Mouse (Mus musculus): ENCODE measurements around the gene Rnpep. TPM values are rescaled to one million over a fixed set of nuclear protein-coding genes. Genes with fewer than 3 reads are reported as not detected.
"Not testable (repeated sequence)": the region's sequence is repeated elsewhere in the genome, so short reads cannot be mapped to it uniquely, and the experiment has no call there.

Rnpep gene
- total and polyA plus RNA-seq, 3 experiments: 72.6 to 118 (median 73.8) TPM

GRCm38 (mm10) chr1:135233961-135234360 is 49.9 kb downstream of the Rnpep start:
- H3K4me3 ChIP-seq (replicated peaks in 1 of 3; ENCODE audit: low read depth in 2 of 3, low read length in 2 of 3, poor library complexity in 1 of 3): no peak overlapping the region
- peaks cover 8% of the 10 kb centered on the region in 2 experiments; a peak in 3 of 4 replicates for H3K4me1 ChIP-seq (ENCODE audit: control insufficient read depth in 1 of 2, insufficient read depth in 2 of 2)
- H3K9me3 ChIP-seq (replicated peaks; ENCODE audit: low read length): no peaks in the 10 kb centered on the region
- H3K36me3 ChIP-seq (replicated peaks in 1 of 2; ENCODE audit: control insufficient read depth in 1 of 2, insufficient read depth in 1 of 2, low read length in 1 of 2): no peaks in the 10 kb centered on the region
- no peak overlapping the region for H3K4me2 ChIP-seq (ENCODE audit: insufficient read depth, low read depth, poor library complexity, severe bottlenecking)
- DNase-seq (ENCODE audit: extremely low read depth): no peak
- H3K9ac ChIP-seq (ENCODE audit: insufficient read depth, low read depth): no peak overlapping the region
- dilution Hi-C loops (cut with MboI; ENCODE audit: extremely low pct_ligation_motif_present, extremely low pct_unique_long_range_greater_than_20kb, low sequenced_read_pairs): no loop called here
- H3K27me3 ChIP-seq (replicated peaks): no peaks in the 10 kb centered on the region
- no peaks in the 10 kb centered on the region for H3K79me2 ChIP-seq (replicated peaks; ENCODE audit: control insufficient read depth, extremely low read depth, insufficient read depth, poor library complexity, severe bottlenecking)
- in situ Hi-C loops (cut with MboI; ENCODE audit: low pct_ligation_motif_present, low pct_unique_long_range_greater_than_20kb, low sequenced_read_pairs): no loop called here
- no peak overlapping the region for H3K27ac ChIP-seq (ENCODE audit: insufficient read depth, low read depth)
- no peak for TF ChIP-seq TBP (conservative IDR thresholded peaks at IDR 0.05; ENCODE audit: low read depth, low read length)
- no peak for TF ChIP-seq NELFE (IDR thresholded peaks at IDR 0.05; ENCODE audit: low read depth, low read length)
- no peak for TF ChIP-seq UBTF (IDR thresholded peaks at IDR 0.05; ENCODE audit: low read depth, low read length)
- no peak for TF ChIP-seq MYC (IDR thresholded peaks at IDR 0.05; ENCODE audit: low read depth, low read length)
- no peak for TF ChIP-seq JUN (IDR thresholded peaks at IDR 0.05; ENCODE audit: insufficient read depth, low read depth, low read length)
- no peak for TF ChIP-seq ZKSCAN1 (IDR thresholded peaks at IDR 0.05; ENCODE audit: borderline replicate concordance, low read depth, low read length)
- no peak for TF ChIP-seq MAX (IDR thresholded peaks at IDR 0.05; ENCODE audit: low read length)
- no peak for TF ChIP-seq PAX5 (IDR thresholded peaks at IDR 0.05; ENCODE audit: low read length)
- no peak for TF ChIP-seq ZC3H11A (IDR thresholded peaks at IDR 0.05; ENCODE audit: low read depth, low read length)
- TF ChIP-seq IRF4 (IDR thresholded peaks at IDR 0.05; ENCODE audit: low read depth, low read length): no peak
- no peak for TF ChIP-seq CHD1 (IDR thresholded peaks at IDR 0.05; ENCODE audit: low read depth, low read length)
- no peak for TF ChIP-seq ELF1 (IDR thresholded peaks at IDR 0.05; ENCODE audit: low read depth, low read length)
- no peak for TF ChIP-seq SIN3A (IDR thresholded peaks at IDR 0.05; ENCODE audit: low read length)
- no peak for TF ChIP-seq NRF1 (IDR thresholded peaks at IDR 0.05; ENCODE audit: low read depth, low read length)
- no peak for TF ChIP-seq RAD21 (IDR thresholded peaks at IDR 0.05; ENCODE audit: low read depth, low read length)
- TF ChIP-seq ZMIZ1 (IDR thresholded peaks at IDR 0.05; ENCODE audit: low read depth, low read length): no peak

DNA sequence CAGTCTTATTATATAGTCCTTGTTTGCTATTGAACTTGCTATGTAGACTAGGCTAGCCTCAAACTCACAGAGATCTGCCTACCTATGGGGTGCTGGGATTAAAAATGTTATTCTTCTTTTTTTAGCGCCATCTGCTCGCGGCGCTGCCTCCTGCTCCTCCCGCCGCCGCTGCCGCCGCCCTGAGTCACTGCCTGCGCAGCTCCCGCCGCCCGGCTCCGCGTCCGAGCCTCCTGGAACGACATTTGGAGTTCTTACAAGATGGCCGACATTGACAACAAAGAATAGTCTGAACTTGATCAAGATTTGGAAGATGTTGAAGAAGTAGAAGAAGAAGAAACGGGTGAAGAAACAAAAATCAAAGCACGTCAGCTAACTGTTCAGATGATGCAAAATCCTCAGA is 52.0 kb downstream of the Rnpep start:
- H3K9me3 ChIP-seq (replicated peaks; ENCODE audit: low read length); H3K9ac ChIP-seq (ENCODE audit: insufficient read depth, low read depth); H3K4me3 ChIP-seq (replicated peaks in 1 of 3; ENCODE audit: low read depth in 2 of 3, low read length in 2 of 3, poor library complexity in 1 of 3); H3K4me2 ChIP-seq (ENCODE audit: insufficient read depth, low read depth, poor library complexity, severe bottlenecking); H3K36me3 ChIP-seq (replicated peaks in 1 of 2; ENCODE audit: control insufficient read depth in 1 of 2, insufficient read depth in 1 of 2, low read length in 1 of 2); dilution Hi-C loops (cut with MboI; ENCODE audit: extremely low pct_ligation_motif_present, extremely low pct_unique_long_range_greater_than_20kb, low sequenced_read_pairs); H3K27ac ChIP-seq (ENCODE audit: insufficient read depth, low read depth); H3K79me2 ChIP-seq (replicated peaks; ENCODE audit: control insufficient read depth, extremely low read depth, insufficient read depth, poor library complexity, severe bottlenecking); H3K27me3 ChIP-seq (replicated peaks); in situ Hi-C loops (cut with MboI; ENCODE audit: low pct_ligation_motif_present, low pct_unique_long_range_greater_than_20kb, low sequenced_read_pairs); DNase-seq (ENCODE audit: extremely low read depth): not testable (repeated sequence)
- peaks cover 7 to 17% of the 10 kb centered on the region in 2 experiments for H3K4me1 ChIP-seq (ENCODE audit: control insufficient read depth in 1 of 2, insufficient read depth in 2 of 2)

Data from CH12.LX (cell line).